Mouse (Mus musculus) c-Kit-positive CD71-positive TER-119-negative erythroid progenitor cells, embryonic 14.5 days (primary cell): ENCODE results near the gene Gigyf1.
A peak's percentile ranks its signal among the peaks of the same experiment; 100 is the strongest.

ENCODE experiments used
- DNase-seq: peaks from one replicate; pipeline ENCODE4 v3.0.0-alpha.2; 2013; ENCODE audit warnings: low read depth

Gene Gigyf1

GRCm38 (mm10) chr5:137518436-137518835 is at the start of gene Gigyf1:
TSS of gene Gigyf1 (plus strand) at chr5:137518548.
- DNase-seq: no peak

DNA sequence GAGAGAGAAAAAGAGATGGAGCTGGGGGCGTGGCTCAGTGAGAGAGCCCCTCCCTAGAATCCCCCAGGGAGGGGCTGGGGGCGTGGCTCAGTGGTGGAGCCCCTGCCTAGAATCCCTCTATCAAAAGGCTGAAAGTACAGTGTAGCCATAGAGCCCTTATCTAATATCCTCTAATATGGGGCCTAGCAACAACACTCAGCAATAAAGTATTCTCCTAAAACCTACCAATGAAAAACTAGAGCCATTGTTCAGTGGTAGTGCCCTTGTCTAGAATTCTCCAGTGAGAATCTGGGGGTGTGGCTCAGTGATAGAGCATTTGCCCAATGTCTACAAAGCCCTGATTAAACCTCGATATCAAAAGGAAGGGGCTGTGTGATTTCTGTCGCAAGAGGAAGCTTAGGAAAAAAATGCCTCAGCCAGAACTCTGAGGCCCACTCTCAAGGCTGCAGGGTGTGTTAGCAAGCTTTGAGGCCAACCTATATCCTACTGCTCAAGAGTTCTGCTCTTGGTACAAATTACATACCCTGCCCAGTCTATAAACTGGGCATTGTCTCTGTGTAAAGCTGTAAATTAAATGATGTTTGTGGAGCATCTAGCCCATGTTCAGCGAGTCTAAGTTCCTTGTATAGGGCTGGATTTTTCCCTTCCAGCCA is 46.0 kb upstream of the Gigyf1 start:
- DNase-seq: peak; percentile 5

GRCm38 (mm10) chr5:137474351-137474750 is 44.0 kb upstream of the Gigyf1 start:
- DNase-seq: no peak

GRCm38 (mm10) chr5:137476964-137477363 is 41.4 kb upstream of the Gigyf1 start, which contains the start of gene Zan:
TSS of gene Zan (minus strand) at chr5:137477064.
- DNase-seq: no peak

GRCm38 (mm10) chr5:137481138-137481537 is 37.2 kb upstream of the Gigyf1 start:
- DNase-seq: no peak

DNA sequence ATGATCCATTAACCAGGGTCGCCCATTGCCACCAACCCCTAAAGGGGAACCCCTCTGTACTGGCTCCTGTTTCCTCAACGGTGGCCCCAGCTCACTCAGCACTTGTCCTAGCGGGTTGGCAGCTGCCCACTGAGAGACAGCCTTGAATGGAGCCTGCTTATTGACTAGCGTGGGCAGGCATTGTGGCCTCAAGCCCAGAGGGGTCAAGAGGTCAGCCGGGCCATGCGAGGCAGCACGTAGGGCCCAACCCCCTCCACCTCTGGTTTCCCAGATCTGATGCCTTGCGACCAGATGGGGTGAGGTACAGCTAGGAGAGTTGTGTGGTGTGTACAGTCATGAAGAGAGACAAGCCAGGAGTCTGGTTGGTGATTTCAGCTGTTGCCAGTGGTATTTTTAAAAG is 36.5 kb upstream of the Gigyf1 start:
- no peak for DNase-seq

DNA sequence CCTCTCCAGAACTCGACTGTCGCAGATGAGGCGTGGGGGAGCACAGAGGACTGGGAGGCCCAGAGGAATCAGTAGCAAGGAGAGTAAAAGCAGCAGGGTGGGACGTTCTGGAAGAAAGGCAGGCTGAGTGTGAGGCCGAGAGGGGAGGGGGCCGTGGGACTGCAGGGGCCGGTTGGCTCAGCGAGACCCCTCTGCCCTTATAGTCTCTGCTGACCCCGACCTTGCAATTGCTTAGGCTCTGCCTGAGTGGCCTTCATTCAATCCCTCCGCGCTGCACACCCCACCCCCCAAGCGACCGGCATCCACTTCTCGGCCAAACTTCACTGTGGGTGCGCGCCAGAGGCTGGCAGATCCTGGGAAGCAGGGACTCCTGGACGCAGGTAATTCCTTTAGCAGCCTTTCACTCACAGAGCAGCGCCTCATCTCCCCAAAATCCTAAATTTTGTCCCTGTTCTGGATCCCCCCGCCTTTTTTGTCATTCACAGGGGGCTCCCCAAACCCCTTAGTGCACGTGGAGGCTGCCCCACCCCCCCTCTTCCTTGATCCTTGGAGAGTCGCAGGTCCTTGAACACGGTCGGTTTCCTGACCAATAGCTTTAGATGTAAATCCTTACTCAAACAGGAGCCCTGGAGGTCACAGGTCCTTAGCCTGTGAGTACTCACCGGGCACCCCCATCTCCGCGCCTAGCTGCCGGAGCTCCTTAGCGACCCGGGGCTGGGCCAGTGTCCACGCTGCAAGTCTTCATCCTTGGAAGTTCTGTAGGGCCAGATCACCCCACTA is 33.1 kb upstream of the Gigyf1 start:
- DNase-seq: no peak

DNA sequence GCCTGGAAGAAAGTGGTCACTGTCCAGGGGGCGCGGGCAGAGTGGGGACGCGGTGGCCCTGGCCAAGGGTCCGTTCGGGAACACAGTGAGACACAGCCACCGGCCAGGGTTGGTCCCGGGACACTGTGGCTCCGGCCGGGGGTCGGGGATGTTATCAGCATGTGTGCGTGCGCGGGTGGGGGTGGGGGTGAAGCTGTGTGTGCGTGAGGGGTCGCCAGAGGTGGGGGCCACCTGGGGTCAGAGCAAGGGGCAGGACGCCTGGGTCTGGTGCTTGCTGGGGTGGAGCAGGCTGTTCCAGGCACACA is 32.5 kb upstream of the Gigyf1 start:
- DNase-seq: no peak

- no peak for DNase-seq
These were observed 30.7 kb upstream of the Gigyf1 start for GRCm38 (mm10) chr5:137487616-137488015.

GRCm38 (mm10) chr5:137491559-137491958 is 26.8 kb upstream of the Gigyf1 start:
- DNase-seq: no peak

DNA sequence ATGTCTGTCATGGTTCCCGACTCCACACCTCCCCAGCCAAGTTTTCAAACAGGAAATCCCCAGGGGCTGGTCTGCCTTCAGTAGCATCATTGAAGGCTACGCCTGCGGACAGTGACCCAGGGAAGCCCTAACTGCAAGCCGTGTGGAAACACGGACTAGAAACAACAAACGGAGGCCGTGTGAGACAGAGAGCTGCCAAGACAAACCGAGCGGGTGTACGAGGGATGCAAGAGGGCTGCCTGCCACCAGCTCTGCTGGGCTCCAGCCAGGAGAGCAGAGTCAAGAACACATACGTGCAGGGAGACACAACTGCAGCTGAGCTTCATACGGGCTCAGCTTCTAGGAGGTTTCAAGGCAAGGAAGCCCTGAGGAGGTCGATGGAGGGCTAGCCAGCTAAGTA is 24.5 kb upstream of the Gigyf1 start:
- no peak for DNase-seq

DNA sequence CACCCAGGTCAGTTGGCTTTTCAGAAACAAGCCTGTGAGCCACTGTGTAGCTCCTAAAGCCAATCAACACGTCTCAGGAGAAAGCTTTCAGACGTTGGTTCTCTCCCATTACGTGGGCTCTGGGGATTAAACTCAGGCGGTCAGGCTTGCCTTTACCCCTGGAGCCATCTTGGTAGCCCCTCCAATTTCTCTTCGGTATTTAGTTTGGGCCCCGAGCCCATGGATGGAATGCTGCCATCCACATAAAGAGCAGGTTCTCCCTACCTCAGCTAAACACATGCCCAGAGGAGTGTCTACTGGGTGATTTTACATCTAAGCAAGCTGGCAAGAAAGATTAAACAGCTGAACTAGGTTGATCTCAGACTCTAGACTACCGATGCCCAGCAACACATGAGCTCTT is 18.2 kb upstream of the Gigyf1 start:
- DNase-seq: no peak

DNA sequence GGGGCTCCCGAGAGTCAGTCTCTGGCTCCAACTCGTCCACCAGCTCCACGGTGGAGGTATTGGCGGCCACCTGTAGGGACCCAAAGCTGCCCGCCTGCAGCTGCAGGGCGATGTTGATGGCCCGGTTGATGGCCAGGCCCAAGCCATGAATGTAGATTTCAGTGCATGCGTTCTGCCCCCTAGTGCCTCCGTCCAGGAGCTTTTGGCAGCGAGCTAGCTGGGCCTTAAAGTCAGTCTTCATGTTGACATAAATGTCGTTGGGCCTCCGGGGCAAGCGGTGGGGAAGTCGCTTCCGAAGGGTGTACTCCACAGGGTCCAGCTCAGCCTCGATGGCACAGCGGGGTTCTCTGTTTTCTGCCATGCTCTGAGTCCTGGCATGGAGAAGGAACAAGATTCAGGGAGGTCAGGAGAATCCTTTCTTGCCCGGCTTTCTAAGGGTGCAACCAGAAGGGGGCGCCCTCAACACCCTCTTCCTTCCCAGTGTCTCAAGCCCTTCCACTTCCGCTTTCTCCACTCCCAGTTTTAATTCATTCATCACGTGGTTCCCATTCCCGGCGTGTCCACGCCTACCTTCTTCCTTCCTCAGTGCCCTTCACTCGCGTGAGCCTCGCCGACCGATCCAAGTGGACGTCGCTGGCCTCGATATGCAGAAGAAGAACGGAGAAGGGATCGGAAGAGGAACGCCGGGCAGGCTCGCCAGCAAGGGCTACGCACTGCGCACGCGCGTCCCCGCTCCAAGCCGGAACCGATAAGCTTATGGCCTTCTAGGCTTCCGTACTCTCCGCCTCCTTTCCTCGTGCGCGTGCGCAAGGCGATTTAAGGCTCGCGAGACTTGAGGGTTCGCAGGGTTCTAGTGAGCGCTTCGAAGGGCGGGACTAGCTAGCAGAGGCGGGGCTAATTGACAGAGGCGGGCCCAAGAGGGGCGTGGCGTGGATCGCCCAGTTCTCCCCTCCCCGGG is 16.4 kb upstream of the Gigyf1 start, which contains the start of gene Pop7:
Gene Pop7, minus strand, starts transcription at position 810 of the 958 bp plus-strand sequence.
- peak; percentile 100 for DNase-seq

- DNase-seq: peak; percentile 76
These were observed 15.7 kb upstream of the Gigyf1 start for GRCm38 (mm10) chr5:137502667-137503110.

DNA sequence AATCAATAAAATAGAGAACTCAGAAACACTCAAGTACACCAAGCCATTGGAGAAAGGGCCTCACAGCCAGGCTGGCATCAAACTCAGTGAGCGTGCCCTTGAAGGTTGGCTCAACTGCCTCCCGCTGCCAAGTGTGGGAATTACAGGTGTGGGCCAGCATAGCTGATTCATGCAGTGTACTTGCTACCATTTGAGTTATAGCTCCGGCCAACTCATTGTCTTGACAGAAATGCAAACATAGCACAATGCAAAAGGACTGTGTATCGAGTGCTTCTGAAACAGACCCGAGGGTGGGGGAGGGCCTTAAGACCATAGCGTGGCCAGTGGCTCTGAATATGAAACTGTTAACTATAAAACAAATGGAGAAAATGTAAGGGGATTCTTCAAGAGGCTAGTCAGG is 14.3 kb upstream of the Gigyf1 start:
- DNase-seq: no peak

- DNase-seq: no peak
These were observed 8.3 kb upstream of the Gigyf1 start for GRCm38 (mm10) chr5:137510014-137510501.

- DNase-seq: no peak
These were observed 7.6 kb upstream of the Gigyf1 start for GRCm38 (mm10) chr5:137510573-137511390.

DNA sequence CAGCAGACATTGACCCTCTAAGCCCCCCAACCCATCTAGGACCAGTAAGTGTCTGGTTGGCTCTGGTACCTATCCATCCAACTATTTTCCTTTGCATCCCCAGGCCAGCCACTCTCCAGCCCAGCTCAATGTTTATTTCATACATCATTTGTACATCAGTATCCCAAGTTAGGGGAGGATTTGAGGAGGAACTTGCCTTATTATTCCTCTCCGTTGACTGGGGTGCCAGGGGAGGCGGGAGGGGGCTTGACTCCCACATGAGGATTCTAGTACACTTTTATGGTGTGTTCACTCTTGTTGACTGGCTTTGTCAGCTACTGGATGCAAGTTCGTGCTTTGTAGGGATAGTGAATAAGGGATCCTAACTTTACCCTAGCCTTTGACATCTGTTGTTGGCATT is 6.6 kb upstream of the Gigyf1 start:
- no peak for DNase-seq

DNA sequence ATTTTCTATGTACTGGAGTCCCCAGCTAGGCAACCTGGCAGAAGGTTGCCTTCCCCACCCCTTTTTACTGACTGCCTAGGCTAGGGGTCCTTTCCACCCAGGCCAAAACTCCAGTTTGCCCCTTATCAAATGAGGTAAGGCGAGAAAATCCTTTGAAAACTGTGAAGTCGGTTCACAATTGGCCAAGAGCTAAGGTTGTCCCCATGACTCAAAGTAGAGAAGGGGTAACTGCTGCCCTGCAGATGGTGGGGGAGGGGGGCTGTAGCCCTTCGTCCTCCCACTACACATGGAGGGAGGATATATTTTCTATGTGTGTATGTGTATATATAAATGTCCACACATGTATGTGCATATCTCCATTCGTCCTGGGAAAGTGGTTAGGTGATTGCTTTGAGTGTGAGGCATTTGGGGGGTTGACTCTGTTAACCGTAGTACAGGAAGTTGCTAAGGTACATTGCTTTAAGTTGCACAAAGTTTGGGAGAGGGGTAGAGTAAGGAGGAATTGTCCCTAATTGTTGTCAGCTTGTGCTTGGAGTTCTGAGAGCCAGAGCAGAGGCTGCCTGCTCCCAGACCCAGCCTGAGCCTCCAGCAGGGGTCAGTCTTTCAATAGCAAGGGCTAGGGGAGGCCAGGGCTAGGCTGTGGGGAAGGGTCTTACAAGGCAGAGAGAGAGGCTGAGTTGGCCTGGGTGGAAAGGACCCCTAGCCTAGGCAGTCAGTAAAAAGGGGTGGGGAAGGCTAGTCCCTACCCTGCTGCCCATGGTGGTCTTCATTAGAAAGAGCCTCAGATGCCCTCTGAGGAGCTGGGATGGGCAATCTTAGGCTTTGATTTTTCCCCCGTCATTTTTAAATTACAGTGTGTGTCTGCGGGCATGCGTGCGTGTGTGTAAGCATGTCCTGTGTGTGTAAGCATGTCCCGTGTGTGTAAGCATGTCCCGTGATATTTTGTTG is 5.2 kb upstream of the Gigyf1 start:
- no peak for DNase-seq
